Mouse (Mus musculus) kidney, postnatal 0 days (tissue): ENCODE data around the gene A2ml1. TPM values are rescaled to one million over a fixed set of nuclear protein-coding genes. Genes with fewer than 3 reads are reported as not detected.

Source experiments
- ATAC-seq: fragments of 200-750 bp; cut with Nextera tagmentation; replicated peaks from 2 replicates; pipeline ENCODE4 v1.8.0; 2017; ENCODE audit warnings: low read depth, moderate number of reproducible peaks, moderate TSS enrichment, moderate library complexity; ENCODE audit not compliant: low FRiP score
- DNase-seq: peaks from one replicate; pipeline ENCODE4 v3.0.0-alpha.2; 2016; ENCODE audit warnings: low spot score
- H3K27ac ChIP-seq: fragments of 300-500 bp; sonication (generic); 2 replicates; pipeline ENCODE4 v1.5.1; 2014; ENCODE audit warnings: mild to moderate bottlenecking
- H3K27me3 ChIP-seq: fragments of 300-500 bp; sonication (generic); 2 replicates; pipeline ENCODE4 v1.6.1; 2014; ENCODE audit warnings: low read length, mixed read lengths; ENCODE audit not compliant: insufficient read depth
- H3K36me3 ChIP-seq: fragments of 300-500 bp; sonication (generic); 2 replicates; pipeline ENCODE4 v1.6.1; 2014; ENCODE audit warnings: low read length, mixed read lengths; ENCODE audit not compliant: insufficient read depth
- H3K4me1 ChIP-seq: fragments of 300-500 bp; sonication (generic); replicated peaks from 2 replicates; pipeline ENCODE4 v1.6.1; 2014; ENCODE audit warnings: antibody characterized with exemption, low read length, mixed read lengths; ENCODE audit not compliant: insufficient read depth
- H3K4me2 ChIP-seq: fragments of 300-500 bp; sonication (generic); 2 replicates; pipeline ENCODE4 v1.6.1; 2014; ENCODE audit warnings: mild to moderate bottlenecking, low read length, moderate library complexity, mixed read lengths
- H3K4me3 ChIP-seq: fragments of 300-500 bp; sonication (generic); replicated peaks from 2 replicates; pipeline ENCODE4 v1.5.1; 2014; ENCODE audit warnings: low read depth, low read length
- H3K9ac ChIP-seq: fragments of 300-500 bp; sonication (generic); 2 replicates; pipeline ENCODE4 v1.6.1; 2014; ENCODE audit warnings: low read depth, low read length
- H3K9me3 ChIP-seq: fragments of 300-500 bp; sonication (generic); replicated peaks from 2 replicates; pipeline ENCODE4 v1.6.1; 2016; ENCODE audit warnings: low read length, inconsistent platforms, mixed read lengths
- CTCF ChIP-seq: IDR thresholded peaks from 2 replicates; pipeline ENCODE4 v1.5.1; 2016; ENCODE audit warnings: antibody characterized with exemption, low read depth, mild to moderate bottlenecking, moderate library complexity
- WGBS: fragments of 180-500 bp; shearing (Covaris S2); extraction: QIAGEN DNeasy Blood & Tissue Kit; methylation state at CpG from one replicate; pipeline ENCODE4 v1.1.7; 2014; 5-methylcytosine and 5-hydroxymethylcytosine counted together
- polyA plus RNA-seq: library from polyadenylated mRNA; unstranded; fragments of >200 nt; fragmentation: Nextera tagmentation; extraction: Ambion mirVana; gene quantifications from 2 replicates; pipeline ENCODE4 v1.2.1, GENCODE M21; 2015

A2ml1 gene
- polyA plus RNA-seq, 1 experiment from 2014 or later: 0.84 TPM

DNA sequence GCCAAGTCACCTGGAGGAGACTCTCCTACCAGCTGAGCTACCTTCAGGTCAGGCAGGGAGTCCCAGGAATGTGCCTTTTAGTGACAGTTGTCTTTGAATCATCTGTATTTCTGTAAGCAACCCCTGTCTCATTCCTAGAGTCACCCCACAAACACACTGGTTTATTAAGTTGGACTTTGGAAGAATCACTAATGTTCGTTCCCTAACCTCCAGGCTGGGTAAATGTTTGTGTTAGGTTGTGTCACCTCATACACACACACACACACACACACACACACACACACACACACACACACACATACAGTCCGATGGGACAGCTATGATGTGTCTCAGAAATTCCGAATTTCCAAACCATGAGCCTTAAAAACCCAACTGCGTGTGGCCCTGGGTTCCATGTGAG, 55.6 kb downstream of the A2ml1 start:
- ATAC-seq (no peak), DNase-seq (no peak)
- no peaks in the 10 kb centered on the region for H3K9me3 ChIP-seq
- H3K27ac ChIP-seq: no peak overlapping the region
- H3K36me3 ChIP-seq: no peaks in the 10 kb centered on the region
- no peak for TF ChIP-seq CTCF
- no peak overlapping the region for H3K4me2 ChIP-seq
- H3K27me3 ChIP-seq: no peaks in the 10 kb centered on the region
- H3K9ac ChIP-seq: no peak overlapping the region
- H3K4me1 ChIP-seq: no peaks in the 10 kb centered on the region
- WGBS: 92% methylated on average over 4 of the region's 4 CpGs
- no peak overlapping the region for H3K4me3 ChIP-seq

- DNase-seq (no peak), ATAC-seq (no peak)
- Histone ChIP-seq H3K9me3 (no peaks in the 10 kb centered on the region), H3K27ac (no peak overlapping the region), H3K9ac (no peak overlapping the region), H3K4me2 (no peak overlapping the region), H3K27me3 (no peaks in the 10 kb centered on the region), H3K4me1 (no peaks in the 10 kb centered on the region), H3K4me3 (no peak overlapping the region), H3K36me3 (no peaks in the 10 kb centered on the region)
- WGBS: 89% methylated on average over 3 of the region's 3 CpGs
- TF ChIP-seq CTCF: no peak
Measured at GRCm38 (mm10) chr6:128523360-128523759, 58.0 kb downstream of the A2ml1 start.

- Histone ChIP-seq H3K4me1 (no peaks in the 10 kb centered on the region), H3K4me3 (no peak overlapping the region), H3K9ac (no peak overlapping the region), H3K4me2 (no peak overlapping the region), H3K27ac (no peak overlapping the region), H3K9me3 (no peaks in the 10 kb centered on the region), H3K27me3 (no peaks in the 10 kb centered on the region), H3K36me3 (no peaks in the 10 kb centered on the region)
- 92% methylated on average over 7 of the region's 7 CpGs for WGBS
- DNase-seq (no peak), ATAC-seq (no peak)
- TF ChIP-seq CTCF: no peak
Measured at GRCm38 (mm10) chr6:128519159-128519558, 62.2 kb downstream of the A2ml1 start.

- TF ChIP-seq CTCF: no peak
- no peak for DNase-seq
- H3K27ac ChIP-seq: no peak overlapping the region
- H3K4me3 ChIP-seq: no peak overlapping the region
- H3K27me3 ChIP-seq: no peaks in the 10 kb centered on the region
- no peaks in the 10 kb centered on the region for H3K9me3 ChIP-seq
- 85% methylated on average over 2 of the region's 2 CpGs for WGBS
- no peak overlapping the region for H3K9ac ChIP-seq
- H3K36me3 ChIP-seq: no peaks in the 10 kb centered on the region
- H3K4me2 ChIP-seq: no peak overlapping the region
- no peak for ATAC-seq
- no peaks in the 10 kb centered on the region for H3K4me1 ChIP-seq
Measured at GRCm38 (mm10) chr6:128505676-128506236, 75.7 kb downstream of the A2ml1 start.

GRCm38 (mm10) chr6:128504743-128505142, 76.7 kb downstream of the A2ml1 start:
- no peak for ATAC-seq
- no peaks in the 10 kb centered on the region for H3K36me3 ChIP-seq

GRCm38 (mm10) chr6:128495346-128495745, 86.1 kb downstream of the A2ml1 start:
- 45% methylated on average over 1 of the region's 1 CpGs for WGBS
- Histone ChIP-seq H3K9ac (no peak overlapping the region), H3K36me3 (no peaks in the 10 kb centered on the region), H3K9me3 (no peaks in the 10 kb centered on the region), H3K4me2 (no peak overlapping the region), H3K27ac (no peak overlapping the region), H3K27me3 (no peaks in the 10 kb centered on the region), H3K4me3 (no peak overlapping the region), H3K4me1 (no peaks in the 10 kb centered on the region)
- ATAC-seq: no peak
- no peak for TF ChIP-seq CTCF
- DNase-seq: no peak

More at GRCm38 (mm10) chr6:128504743-128505142, 76.7 kb downstream of the A2ml1 start:
- no peaks in the 10 kb centered on the region for H3K27me3 ChIP-seq
- 75% methylated on average over 5 of the region's 5 CpGs for WGBS
- H3K4me3 ChIP-seq: no peak overlapping the region
- H3K4me1 ChIP-seq: no peaks in the 10 kb centered on the region
- H3K9ac ChIP-seq: no peak overlapping the region
- DNase-seq: no peak
- TF ChIP-seq CTCF: no peak
- no peak overlapping the region for H3K4me2 ChIP-seq
- no peaks in the 10 kb centered on the region for H3K9me3 ChIP-seq
- no peak overlapping the region for H3K27ac ChIP-seq

GRCm38 (mm10) chr6:128494646-128495331, 86.6 kb downstream of the A2ml1 start:
- DNase-seq (no peak), ATAC-seq (no peak)
- 34% methylated on average over 15 of the region's 15 CpGs for WGBS
- Histone ChIP-seq H3K4me3 (no peak overlapping the region), H3K4me2 (no peak overlapping the region), H3K36me3 (no peaks in the 10 kb centered on the region), H3K4me1 (no peaks in the 10 kb centered on the region), H3K9ac (no peak overlapping the region), H3K27me3 (no peaks in the 10 kb centered on the region), H3K27ac (no peak overlapping the region), H3K9me3 (no peaks in the 10 kb centered on the region)
- no peak for TF ChIP-seq CTCF
